Mouse (Mus musculus) testis, adult 2 months (tissue): ENCODE measurements at regions not wholly inside any gene's neighbourhood (a gene's known extent, or its start where the extent isn't known, plus 50 kb on each side); places are given as distances from the start of the nearest gene placed in this dataset.

Source experiments
- CTCF ChIP-seq: fragments of 200-500 bp; IDR thresholded peaks from 2 replicates; pipeline ENCODE4 v1.5.1; 2012; ENCODE audit warnings: low read depth, mild to moderate bottlenecking, inconsistent platforms, low read length, moderate library complexity; ENCODE audit not compliant: control insufficient read depth, insufficient read depth, insufficient replicate concordance
- POLR2A ChIP-seq: fragments of 200-500 bp; IDR thresholded peaks from 2 replicates; pipeline ENCODE4 v1.6.1; 2012; ENCODE audit warnings: low read depth, mild to moderate bottlenecking, inconsistent platforms, low read length, moderate library complexity; ENCODE audit not compliant: control insufficient read depth

DNA sequence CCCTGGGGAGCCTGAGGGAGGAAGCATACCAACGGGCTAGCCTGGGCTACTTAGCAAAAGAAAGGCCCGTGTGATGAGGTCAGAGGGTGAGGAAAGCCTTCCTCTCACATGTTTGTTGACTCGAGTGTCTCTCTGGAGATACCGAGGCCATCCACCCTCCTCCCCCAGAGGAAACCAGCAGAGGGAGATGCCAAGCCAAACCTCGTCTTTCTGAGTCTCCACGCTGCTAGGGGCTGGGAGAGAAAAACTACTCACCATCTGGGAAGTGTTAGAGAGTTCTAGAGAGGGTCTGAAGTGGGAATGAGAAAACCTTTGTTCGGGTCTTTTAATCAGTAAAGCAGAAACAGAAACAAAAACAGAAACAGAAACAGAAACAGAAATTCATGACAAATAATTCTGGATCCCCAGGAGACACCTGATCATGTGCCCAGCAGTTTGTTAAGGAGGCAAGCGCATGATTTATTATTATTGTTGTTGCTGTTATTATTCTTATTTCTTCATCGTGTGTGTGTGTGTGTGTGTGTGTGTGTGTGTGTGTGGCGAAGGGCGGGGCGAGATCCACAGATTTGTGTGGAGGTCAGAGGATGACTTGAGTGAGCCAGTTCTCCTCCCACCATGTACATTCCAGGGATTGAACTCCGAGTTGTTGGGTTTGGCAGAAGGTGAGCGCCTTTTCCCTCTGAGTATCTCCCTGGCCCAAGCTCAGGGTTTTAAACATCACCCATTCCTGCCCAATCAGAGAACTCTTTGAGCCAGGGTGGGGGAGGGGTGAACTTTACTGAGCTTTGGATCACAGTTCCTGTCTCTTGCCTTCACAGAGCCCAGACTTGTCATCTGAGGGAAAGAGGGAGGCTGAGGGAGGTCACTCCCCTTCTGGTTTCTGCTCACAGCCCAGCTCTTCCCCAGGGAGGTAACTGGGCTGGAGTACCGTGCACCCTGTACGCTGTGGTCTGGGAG is 104.2 kb downstream of the Zfp36l2 start:
- TF ChIP-seq CTCF (no peak), POLR2A (no peak)
